Mouse (Mus musculus) thymus, postnatal 0 days (tissue): ENCODE data around the gene F2rl3. TPM values are rescaled to one million over a fixed set of nuclear protein-coding genes. Genes with fewer than 3 reads are reported as not detected.

Experiments
- DNase-seq: peaks from one replicate; pipeline ENCODE4 v3.0.0-alpha.2; 2015; ENCODE audit warnings: low spot score
- polyA plus RNA-seq: library from polyadenylated mRNA; unstranded; fragments of >200 nt; fragmentation: Nextera tagmentation; extraction: Ambion mirVana; gene quantifications from 2 replicates; pipeline ENCODE4 v1.2.1, GENCODE M21; 2015

Gene F2rl3
- 4.6 and 6.5 TPM in 2 replicates for polyA plus RNA-seq

DNA sequence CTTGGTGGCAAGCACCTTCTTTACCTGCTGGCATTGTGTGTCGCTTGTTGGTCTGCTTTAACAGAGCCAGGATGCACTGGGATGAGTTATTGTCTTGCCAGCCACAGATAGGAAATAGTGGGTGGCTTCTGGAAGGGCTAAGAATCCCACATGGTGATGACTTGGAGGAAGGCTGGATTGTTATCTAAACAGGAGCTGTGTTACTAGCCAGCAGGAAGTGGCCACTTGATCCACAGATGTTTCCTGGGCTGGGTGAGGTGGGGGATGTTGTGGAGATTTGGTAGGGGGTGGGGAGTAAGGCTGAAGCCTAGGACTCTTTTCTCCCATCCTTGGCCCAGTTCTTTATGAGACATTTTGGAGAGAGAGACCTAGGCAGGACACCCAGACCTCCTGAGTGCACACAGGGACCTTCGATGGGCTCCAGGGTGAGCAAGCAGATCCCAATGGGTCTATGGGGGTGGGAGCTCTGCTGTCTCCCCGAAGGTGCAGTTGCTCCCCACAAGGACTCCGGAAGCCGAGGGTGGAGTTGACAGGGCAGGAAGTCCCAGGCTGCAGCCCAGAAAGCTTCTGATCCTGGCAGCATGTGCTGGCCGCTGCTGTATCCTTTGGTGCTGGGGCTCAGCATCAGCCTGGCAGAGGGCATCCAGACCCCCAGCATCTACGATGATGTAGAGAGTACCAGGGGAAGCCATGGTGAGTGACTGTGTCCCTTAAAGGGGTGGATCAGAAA is at the start of gene F2rl3:
Gene F2rl3, plus strand, starts transcription at position 559 of the 730 bp plus-strand sequence.
- peak; percentile 68 for DNase-seq

DNA sequence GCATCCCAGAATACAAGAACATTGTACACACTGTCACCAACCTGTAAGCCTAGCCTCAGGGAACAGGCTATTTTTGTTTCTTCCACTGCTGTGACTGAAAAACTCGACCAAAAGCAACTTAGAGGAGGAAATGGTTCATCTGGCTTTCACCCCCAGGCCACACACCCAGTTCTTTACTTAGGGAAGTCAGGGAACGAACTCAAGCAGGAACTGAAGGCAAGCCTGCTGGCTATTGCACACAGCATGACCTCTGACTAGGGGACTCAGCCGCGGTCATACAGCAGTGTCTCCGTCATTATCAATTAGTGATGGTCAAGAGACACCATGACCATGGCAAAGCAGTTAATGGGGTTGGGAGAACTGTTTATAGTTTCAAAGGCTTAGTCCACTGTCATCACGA is 49.1 kb upstream of the F2rl3 start:
- no peak for DNase-seq

DNA sequence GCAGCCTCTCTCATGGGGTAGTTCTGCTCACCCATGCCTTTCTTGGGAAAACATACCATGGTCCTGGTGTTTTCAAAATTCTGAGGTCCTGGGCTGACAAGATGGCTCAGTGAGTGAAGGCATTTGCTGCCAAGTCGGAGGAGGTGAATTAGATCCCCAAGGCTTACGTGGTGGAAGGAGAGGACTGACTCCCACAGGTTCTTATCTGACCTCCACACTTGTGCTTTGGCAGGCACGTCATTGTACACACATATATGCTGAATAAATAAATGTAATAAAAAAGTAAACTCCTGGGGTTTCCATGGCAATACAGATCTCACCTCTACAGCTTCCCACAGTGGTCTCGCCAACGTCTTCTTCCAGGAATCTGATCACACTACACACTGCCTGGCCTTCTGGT is 45.1 kb upstream of the F2rl3 start:
- no peak for DNase-seq

DNA sequence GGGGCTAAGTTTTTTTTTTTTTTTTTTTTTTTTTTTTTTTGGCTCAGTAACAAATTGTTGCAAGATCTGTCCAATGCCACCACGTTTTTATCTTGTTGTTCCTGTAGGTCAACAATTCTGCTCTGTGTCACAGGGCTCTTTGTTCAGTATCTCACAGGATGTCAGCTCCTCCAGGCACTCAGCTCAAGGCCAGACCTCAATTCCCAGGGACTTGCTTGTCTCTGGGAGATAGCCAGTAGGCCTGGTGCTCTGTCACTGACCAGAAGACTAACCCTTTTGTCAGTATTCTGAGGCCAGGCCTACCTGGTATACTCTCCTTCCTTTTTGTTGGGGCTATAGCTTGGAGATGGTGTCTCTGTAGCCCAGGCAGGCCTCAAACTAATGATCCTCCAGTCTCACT is 41.1 kb upstream of the F2rl3 start:
- DNase-seq, result no peak

- DNase-seq, result peak; percentile 90
These were observed 38.7 kb upstream of the F2rl3 start, which contains the start of gene Sin3b for GRCm38 (mm10) chr8:72722769-72723650. TSS of gene Sin3b (plus strand) at chr8:72723285.

DNA sequence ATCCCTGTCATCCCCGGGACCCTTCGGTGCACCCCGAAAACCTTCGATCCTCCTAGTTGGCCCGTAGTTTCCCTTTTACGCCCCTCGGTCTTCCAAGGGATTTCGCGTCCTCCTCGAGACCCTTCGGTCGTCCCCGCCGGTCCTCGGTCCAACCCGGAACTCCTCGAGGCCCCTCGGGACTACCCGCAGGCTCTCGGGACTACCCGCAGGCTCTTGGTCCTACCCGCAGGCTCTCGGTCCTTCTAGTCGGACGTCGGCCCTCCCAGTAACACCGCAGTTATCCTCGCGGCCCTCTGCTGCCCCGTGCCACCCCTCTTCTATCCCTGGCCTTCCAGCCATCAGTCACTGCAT is 38.1 kb upstream of the F2rl3 start:
- no peak for DNase-seq

DNA sequence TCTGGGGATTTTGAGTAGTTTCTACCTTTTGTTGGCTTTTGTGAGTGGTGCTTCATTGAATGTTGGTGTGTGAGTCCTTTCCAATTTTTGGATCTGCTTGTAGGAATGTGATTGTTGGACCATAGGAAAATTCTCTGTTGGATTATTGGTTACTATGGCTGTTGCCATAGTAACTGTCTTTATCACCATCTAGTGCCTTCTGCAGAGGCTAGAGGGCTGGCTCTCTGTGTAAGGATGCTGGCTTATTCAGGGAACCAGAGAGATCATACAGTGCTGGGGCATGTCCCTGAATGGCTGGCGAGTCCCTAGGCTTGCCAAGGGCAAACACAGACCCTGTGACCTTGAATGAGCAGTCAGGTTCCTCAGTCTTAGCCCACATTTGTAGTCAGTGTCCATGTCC is 33.0 kb upstream of the F2rl3 start:
- no peak for DNase-seq

GRCm38 (mm10) chr8:72735001-72735400 is 26.7 kb upstream of the F2rl3 start:
- DNase-seq, result peak; percentile 89

DNA sequence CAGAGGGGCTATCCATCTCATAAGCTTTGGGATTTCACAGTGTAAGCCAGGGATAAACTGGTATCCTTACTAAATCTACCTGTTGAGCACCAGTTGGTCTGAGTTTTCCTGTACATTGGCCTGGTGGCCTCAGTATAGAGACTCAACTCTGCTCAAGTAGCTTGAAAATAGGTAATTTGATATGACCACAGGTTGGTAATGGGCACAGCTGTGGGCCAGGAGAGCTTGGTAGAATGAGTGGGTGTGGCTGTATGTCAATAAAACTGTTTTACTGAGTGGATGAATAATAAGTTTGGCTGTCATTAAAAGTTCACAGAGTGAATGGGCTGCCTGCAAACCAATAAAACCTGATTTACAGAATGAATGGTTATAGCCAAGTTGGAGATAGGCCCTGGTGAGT is 24.8 kb upstream of the F2rl3 start:
- no peak for DNase-seq

DNA sequence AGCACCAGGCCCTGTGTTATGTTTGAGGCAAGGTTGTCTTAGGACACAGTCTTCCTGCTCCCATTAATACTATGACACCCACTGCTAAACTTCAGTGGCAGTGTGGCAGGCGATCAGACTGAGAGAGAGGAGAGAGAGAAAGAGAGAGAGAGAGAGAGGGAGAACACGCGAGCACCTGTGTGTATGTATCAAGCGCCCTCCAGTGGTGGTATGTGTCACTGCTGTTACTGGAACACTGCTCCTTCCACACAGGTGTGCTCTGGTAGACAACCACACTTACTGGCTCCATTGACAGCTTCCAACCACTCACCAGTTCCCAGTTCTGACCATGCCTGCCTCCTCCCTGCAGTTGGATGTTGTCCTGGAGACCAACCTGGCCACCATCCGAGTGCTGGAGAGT is 15.6 kb upstream of the F2rl3 start:
- DNase-seq, result peak; percentile 79

- no peak for DNase-seq
These were observed 11.8 kb upstream of the F2rl3 start for GRCm38 (mm10) chr8:72749846-72750245.

DNA sequence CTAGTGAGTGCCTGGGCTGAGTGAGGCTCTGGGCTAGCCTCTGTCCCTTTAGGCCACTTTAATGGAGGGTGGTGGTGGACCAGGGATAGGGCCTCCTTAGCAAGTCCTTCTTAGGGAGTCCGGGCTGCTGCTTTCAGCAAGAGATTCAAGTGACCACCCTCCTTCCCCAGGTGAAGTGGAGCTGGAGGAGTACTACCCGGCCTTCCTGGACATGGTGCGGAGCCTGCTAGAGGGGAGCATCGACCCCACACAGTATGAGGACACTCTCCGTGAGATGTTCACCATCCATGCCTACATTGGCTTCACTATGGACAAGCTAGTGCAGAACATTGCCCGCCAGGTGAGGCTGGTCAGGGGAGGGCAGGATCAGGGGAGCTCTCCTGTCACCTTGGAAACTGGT is 11.4 kb upstream of the F2rl3 start:
- DNase-seq, result no peak

GRCm38 (mm10) chr8:72751126-72751525 is 10.6 kb upstream of the F2rl3 start:
- DNase-seq, result no peak

DNA sequence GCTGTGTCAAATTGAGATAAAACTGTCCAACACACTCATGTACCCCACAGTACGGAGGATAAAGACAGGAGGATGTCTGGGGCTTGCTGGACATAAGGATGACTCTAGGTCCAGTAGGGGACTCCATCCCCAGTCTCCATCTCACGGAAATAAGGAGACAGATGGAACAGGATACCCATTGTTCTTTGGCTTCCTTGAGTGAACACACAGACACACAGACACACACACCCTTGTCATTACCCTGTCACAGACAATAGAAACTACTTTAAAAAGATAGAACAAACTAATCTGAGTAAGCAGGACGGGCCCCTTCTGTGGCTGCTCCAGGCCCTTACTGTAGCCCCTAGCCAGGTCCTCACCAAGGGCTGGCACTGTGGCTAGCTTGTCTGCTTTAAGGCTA is 9.4 kb upstream of the F2rl3 start:
- DNase-seq, result no peak

DNA sequence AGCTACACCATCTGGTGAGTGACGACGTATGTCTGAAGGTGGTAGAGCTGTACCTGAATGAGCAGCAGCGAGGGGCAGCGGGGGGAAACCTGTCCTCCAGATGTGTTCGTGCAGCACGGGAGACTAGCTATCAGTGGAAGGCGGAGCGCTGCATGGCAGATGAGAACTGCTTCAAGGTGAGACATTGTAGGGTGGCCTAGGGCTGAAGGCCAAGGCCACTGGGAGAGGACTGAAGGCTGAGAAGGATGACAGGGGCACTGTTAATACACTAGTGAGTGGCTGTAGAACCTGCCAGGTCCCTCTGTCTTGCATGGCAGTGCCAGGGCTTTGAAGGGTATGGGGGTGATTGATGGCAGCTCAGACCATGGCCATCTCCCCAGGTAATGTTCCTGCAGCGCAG is 8.5 kb upstream of the F2rl3 start:
- DNase-seq, result no peak

DNA sequence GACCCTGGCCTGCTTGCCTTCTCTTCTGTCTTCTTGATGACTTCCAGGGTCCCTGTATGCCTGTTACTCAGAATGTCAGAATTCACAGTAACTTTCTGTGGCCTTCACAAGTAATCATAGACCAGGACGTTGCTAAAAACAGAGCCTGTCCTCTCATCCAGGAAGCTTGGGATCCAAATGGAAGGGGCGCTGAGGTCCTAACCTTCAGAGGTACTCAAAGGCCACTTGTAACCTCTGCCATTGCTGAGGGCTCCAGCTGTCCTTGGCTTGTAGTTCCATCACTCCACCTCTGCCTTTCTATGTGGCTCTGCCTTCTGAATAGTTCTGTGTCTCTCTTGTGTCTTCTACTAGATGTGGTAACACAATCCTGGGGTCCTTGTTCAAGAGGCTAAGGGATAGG is 7.9 kb upstream of the F2rl3 start:
- DNase-seq, result no peak

DNA sequence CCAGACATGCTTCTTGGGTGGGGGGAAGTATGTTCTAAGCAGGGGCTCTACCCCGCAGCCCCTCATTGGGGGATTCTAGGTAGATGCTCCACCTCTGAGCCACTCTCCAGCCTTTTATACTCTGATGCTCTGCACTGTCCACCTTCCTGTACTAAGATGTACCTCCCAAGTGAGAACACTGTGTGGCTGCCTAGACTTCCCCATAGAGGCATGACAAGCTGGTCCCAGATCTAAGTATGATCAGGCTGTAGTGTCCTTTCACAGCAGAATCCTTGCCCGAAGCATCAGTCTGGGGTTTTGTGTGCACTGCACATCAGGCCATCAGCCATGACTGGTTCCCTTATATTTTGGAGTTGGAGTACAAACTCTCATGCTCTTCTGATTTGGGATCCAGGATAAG is 5.6 kb upstream of the F2rl3 start:
- DNase-seq, result no peak

- no peak for DNase-seq
These were observed 4.8 kb upstream of the F2rl3 start for GRCm38 (mm10) chr8:72756771-72757390.

GRCm38 (mm10) chr8:72757426-72758195 is 4.1 kb upstream of the F2rl3 start:
- DNase-seq, result no peak

DNA sequence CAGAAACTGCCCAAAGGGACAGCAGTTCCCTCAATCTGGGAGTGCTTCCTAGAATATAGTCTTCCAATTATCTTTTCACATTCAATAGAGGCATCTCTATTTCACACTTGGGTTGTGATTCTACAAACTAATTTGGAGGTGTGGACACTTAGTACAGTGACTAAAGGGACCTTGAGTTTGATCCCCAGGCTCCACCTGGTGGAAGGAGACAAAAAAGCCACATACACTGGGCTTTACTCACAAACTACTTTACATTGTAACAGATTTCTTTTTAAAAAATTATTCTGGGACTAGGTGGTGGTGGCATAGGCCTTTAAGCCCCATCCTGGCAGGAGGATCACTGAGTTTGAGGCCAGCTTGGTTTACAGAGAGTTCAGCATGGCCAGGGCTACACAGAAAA is 3.4 kb upstream of the F2rl3 start:
- no peak for DNase-seq

DNA sequence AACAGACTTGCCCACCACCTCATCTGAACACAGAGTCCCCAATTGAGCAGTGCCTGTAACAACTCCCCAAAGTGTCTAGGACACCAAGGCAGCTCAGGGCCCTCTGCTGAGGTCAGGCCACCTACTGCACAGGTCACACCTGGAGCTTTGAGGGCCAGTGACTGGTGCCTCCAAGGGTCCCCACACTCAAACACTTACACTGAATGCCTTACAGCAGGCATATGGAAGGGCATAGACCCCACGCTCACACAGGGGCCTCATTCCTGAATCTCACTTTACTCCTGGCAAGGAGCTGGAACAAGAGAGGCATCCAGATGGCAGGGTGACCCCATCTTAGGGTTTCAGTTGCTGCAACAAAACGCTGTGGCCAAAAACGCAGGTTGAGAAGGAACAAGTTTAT is 1.5 kb upstream of the F2rl3 start:
- DNase-seq, result no peak
